Mouse (Mus musculus) liver, adult 2 months (tissue): ENCODE data around the gene Tut1. TPM values are rescaled to one million over a fixed set of nuclear protein-coding genes. Genes with fewer than 3 reads are reported as not detected.

Experiments used
- DNase-seq: peaks from one replicate; pipeline ENCODE4 v3.0.0-alpha.2; 2011; ENCODE audit warnings: low read depth, low spot score; ENCODE audit errors: extremely low read depth
- H3K27ac ChIP-seq: fragments of 200-500 bp; replicated peaks from 2 replicates; pipeline ENCODE4 v1.5.1; 2012; ENCODE audit warnings: low read depth, mild to moderate bottlenecking, control low read depth, inconsistent platforms, low read length; ENCODE audit not compliant: insufficient read depth
- H3K27me3 ChIP-seq: fragments of 200-500 bp; 2 replicates; pipeline ENCODE4 v1.6.1; 2012; ENCODE audit warnings: mild to moderate bottlenecking, moderate library complexity, low read length, inconsistent platforms; ENCODE audit not compliant: control insufficient read depth, insufficient read depth
- H3K36me3 ChIP-seq: fragments of 200-500 bp; 2 replicates; pipeline ENCODE4 v1.6.1; 2012; ENCODE audit warnings: low read length, inconsistent platforms; ENCODE audit not compliant: control insufficient read depth, insufficient read depth
- H3K4me1 ChIP-seq: fragments of 200-500 bp; 2 replicates; pipeline ENCODE4 v1.6.1; 2011; ENCODE audit warnings: low read length; ENCODE audit not compliant: control insufficient read depth, insufficient read depth
- H3K4me3 ChIP-seq: fragments of 200-500 bp; 2 replicates; pipeline ENCODE4 v1.5.1; 2011; ENCODE audit warnings: low read depth, mild to moderate bottlenecking, control low read depth, low read length, moderate library complexity; ENCODE audit not compliant: insufficient read depth
- H3K79me2 ChIP-seq: fragments of 200-500 bp; 2 replicates; pipeline ENCODE4 v1.6.1; 2012; ENCODE audit warnings: inconsistent platforms, mild to moderate bottlenecking, low read length, moderate library complexity; ENCODE audit not compliant: control insufficient read depth, insufficient read depth
- H3K9ac ChIP-seq: fragments of 200-500 bp; 2 replicates; pipeline ENCODE4 v1.6.1; 2012; ENCODE audit warnings: low read depth, mild to moderate bottlenecking, control low read depth, inconsistent platforms, low read length
- CTCF ChIP-seq: fragments of 200-500 bp; IDR thresholded peaks from 2 replicates; pipeline ENCODE4 v1.5.1; 2011; ENCODE audit warnings: low read depth, low read length, control low read depth
- POLR2A ChIP-seq: fragments of 200-500 bp; IDR thresholded peaks from 2 replicates; pipeline ENCODE4 v1.6.1; 2011; ENCODE audit warnings: low read length, control low read depth; ENCODE audit not compliant: insufficient read depth; ENCODE audit errors: extremely low read depth
- WGBS: fragments of 180-500 bp; shearing (Covaris S2); methylation state at CpG from one replicate; pipeline ENCODE4 v1.1.7; 2018; 5-methylcytosine and 5-hydroxymethylcytosine counted together
- polyA plus RNA-seq: library from polyadenylated mRNA; depleted of rRNA; stranded (reverse); fragments of >200 nt; gene quantifications from 2 replicates; pipeline ENCODE4 v1.2.3, GENCODE M21; 2012
- total RNA-seq: library from RNA; depleted of rRNA; stranded (reverse); fragments of >200 nt; gene quantifications from 2 replicates; pipeline ENCODE4 v1.2.3, GENCODE M21; 2014

Gene Tut1
- total and polyA plus RNA-seq, 2 experiments = 6.2 to 14.6 TPM

GRCm38 (mm10) chr19:8920073-8920736 lies 33.4 kb upstream of the Tut1 start, which contains the start of gene B3gat3:
B3gat3 (plus strand) TSS chr19:8920374.
- 3% methylated on average over 50 of the region's 50 CpGs for WGBS
- peak; percentile 90 for DNase-seq
- H3K36me3 ChIP-seq = peaks cover 18% of the 10 kb centered on the region
- H3K4me3 ChIP-seq = peak within 1 kb of the TSS; percentile 87
- H3K27ac ChIP-seq = peak within 1 kb of the TSS; percentile 81
- TF ChIP-seq CTCF (no peak), POLR2A (peak; percentile 82)
- peak within 1 kb of the TSS; percentile 87 for H3K9ac ChIP-seq
- no peaks in the 10 kb centered on the region for H3K27me3 ChIP-seq
- peaks cover 4% of the 10 kb centered on the region; the same call in 1 of the 2 replicates for H3K79me2 ChIP-seq
- peaks cover 4% of the 10 kb centered on the region; the same call in 1 of the 2 replicates for H3K4me1 ChIP-seq

GRCm38 (mm10) chr19:8920836-8921291 lies 32.8 kb upstream of the Tut1 start:
- Histone ChIP-seq H3K36me3 (peaks cover 12% of the 10 kb centered on the region), H3K27ac (peak overlapping the region; percentile 81), H3K4me3 (peak overlapping the region; percentile 87), H3K4me1 (peaks cover 4% of the 10 kb centered on the region; the same call in 1 of the 2 replicates), H3K79me2 (peaks cover 4% of the 10 kb centered on the region; the same call in 1 of the 2 replicates), H3K9ac (peak overlapping the region; percentile 87), H3K27me3 (no peaks in the 10 kb centered on the region)
- TF ChIP-seq POLR2A (no peak), CTCF (no peak)
- peak; percentile 76 for DNase-seq
- under 1% methylated on average over 6 of the region's 6 CpGs for WGBS

- peaks cover 4% of the 10 kb centered on the region; the same call in 1 of the 2 replicates for H3K4me1 ChIP-seq
- WGBS = 24% methylated on average over 9 of the region's 9 CpGs
- peaks cover 4% of the 10 kb centered on the region; the same call in 1 of the 2 replicates for H3K79me2 ChIP-seq
- H3K27ac ChIP-seq = 0 out of 2 replicates have a peak overlapping the region, but pooled peaks have one; percentile 2
- no peak for DNase-seq
- peaks cover 7% of the 10 kb centered on the region; the same call in 1 of the 2 replicates for H3K36me3 ChIP-seq
- H3K9ac ChIP-seq = peak overlapping the region; percentile 10; the same call in 1 of the 2 replicates
- no peak for TF ChIP-seq POLR2A
- TF ChIP-seq CTCF = no peak
- peak overlapping the region; percentile 27; the same call in 1 of the 2 replicates for H3K4me3 ChIP-seq
- no peaks in the 10 kb centered on the region for H3K27me3 ChIP-seq
Observed at GRCm38 (mm10) chr19:8921741-8922140, 31.9 kb upstream of the Tut1 start.

- Histone ChIP-seq H3K9ac (no peak overlapping the region), H3K36me3 (peaks cover 5% of the 10 kb centered on the region; the same call in 1 of the 2 replicates)
- TF ChIP-seq CTCF = no peak
- no peak for TF ChIP-seq POLR2A
Observed at GRCm38 (mm10) chr19:8926766-8927165, 26.9 kb upstream of the Tut1 start.

GRCm38 (mm10) chr19:8927891-8928525 lies 25.6 kb upstream of the Tut1 start:
- Histone ChIP-seq H3K4me1 (peaks cover 9% of the 10 kb centered on the region), H3K4me3 (no peak overlapping the region)
- TF ChIP-seq CTCF (no peak), POLR2A (no peak)

More at GRCm38 (mm10) chr19:8926766-8927165, 26.9 kb upstream of the Tut1 start:
- H3K27me3 ChIP-seq = no peaks in the 10 kb centered on the region
- no peak overlapping the region for H3K27ac ChIP-seq
- H3K4me1 ChIP-seq = peaks cover 10% of the 10 kb centered on the region
- H3K79me2 ChIP-seq = peaks cover 4% of the 10 kb centered on the region; the same call in 1 of the 2 replicates
- no peak for DNase-seq
- H3K4me3 ChIP-seq = no peak overlapping the region
- WGBS = 86% methylated on average over 2 of the region's 2 CpGs

More at GRCm38 (mm10) chr19:8927891-8928525, 25.6 kb upstream of the Tut1 start:
- WGBS = 93% methylated on average over 12 of the region's 12 CpGs
- Histone ChIP-seq H3K36me3 (peaks cover 3% of the 10 kb centered on the region; the same call in 1 of the 2 replicates), H3K27ac (no peak overlapping the region), H3K27me3 (no peaks in the 10 kb centered on the region), H3K9ac (no peak overlapping the region), H3K79me2 (no peaks in the 10 kb centered on the region)
- no peak for DNase-seq
